Mouse (Mus musculus) spleen, postnatal 14 days (tissue): Measurements from ENCODE around the gene Tubgcp6.
A peak's percentile ranks its signal among the peaks of the same experiment; 100 is the strongest.

ENCODE experiments used
- DNase-seq, 2 experiments: peaks; one replicate each; pipeline ENCODE4 v3.0.0; 2021 to 2022; ENCODE audit warnings: low spot score in 2 of 2

The Tubgcp6 gene

DNA sequence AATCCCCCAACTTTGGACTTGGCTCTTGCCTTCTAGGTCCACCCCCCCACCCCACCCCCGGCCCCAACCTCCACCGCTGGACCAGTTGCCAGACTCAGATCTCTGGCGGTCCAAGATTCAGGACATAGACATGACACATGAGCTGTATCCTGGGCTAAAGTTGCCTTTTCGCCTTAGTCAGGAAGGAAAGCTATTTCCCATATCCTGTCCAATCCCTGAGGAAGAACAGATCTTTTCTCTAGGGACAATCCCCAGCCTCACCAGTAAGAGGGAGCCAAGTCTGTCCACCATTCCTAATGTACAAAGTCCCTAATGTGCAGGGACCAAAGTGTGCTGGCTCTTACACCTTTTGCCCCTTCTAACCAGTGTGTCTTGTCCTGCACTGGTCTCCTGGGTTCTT is 19.0 kb upstream of the Tubgcp6 start:
- no peak for DNase-seq

DNA sequence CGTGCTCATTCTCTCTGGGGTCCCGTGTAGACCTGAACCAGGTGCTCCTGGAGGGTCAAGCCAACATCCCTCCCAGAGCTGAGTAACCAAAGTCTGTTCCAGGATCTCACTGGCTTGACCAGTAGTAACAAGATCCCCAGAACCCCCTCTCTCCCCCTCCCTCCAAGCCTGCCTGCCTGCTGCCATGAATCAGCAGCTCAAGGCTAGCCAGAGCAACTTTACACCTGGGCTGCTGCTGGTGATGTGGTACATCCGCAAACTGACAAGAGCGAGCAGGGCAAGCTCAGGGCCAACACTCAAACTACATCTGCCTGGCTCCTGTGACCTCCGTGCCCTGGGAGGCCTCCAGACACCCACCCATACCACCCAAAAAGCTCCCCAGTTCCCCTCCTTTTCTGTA is 18.5 kb upstream of the Tubgcp6 start:
- DNase-seq = no peak

DNA sequence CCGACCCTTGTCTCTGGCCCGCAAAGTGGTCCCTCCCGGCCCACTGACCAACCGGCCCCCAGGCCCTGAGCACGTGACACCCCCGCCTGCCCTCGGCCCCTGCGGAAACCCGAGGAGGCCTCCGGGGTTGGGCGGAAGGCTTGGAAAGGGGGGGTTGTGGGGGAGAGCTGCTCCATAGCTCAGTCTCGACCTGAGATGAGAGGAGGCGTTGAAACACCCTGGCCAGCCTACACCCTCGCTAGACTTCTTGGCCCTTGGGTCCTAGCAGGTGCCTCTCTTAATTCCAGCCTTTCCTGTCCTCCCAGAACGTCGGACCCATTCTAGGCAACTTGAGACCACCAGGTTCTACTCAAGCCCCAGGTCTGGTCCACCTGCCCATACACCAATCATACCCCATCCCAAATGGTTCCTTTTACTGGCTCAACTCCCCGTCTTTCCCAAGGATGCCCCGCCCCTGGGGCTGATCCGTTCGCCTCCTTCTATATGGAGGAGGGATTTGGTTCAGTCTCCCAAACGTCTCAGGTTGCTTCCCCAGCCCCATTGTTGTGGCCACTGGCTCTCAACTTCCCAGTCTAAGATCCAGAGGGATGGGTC is 17.8 kb upstream of the Tubgcp6 start, which contains the start of gene Mapk12:
TSS of gene Mapk12 (minus strand) at position 45 of the 594 bp plus-strand sequence.
- DNase-seq = no peak

DNA sequence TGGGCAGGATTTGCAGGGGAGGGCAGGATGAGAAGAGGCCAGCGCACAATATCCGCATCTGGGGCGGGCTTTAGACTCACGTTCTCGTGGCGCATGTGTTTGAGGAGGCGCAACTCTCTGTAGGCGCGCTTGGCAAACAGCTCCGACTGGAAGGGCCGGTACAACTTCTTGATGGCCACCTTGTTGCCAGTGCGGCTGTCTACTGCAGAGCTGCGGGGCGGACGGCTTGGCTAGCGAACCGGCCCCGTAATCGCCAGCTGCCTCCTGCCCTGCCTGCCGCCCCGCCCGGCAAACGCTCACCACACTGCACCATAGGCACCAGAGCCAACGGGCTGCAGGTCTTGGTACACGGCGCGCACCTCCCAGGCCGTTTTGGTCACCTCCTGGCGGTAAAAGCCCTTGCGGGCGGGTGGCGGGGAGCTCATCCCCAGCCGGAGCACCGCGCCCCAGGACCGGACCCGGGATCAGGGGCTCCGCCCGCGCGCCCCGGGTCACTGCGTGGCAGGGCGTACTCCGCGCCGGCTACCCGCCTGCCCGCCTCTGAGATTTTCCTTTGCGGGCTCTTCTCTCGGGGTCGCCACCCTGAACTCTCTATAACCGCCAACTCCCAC is 17.2 kb upstream of the Tubgcp6 start:
- no peak for DNase-seq

DNA sequence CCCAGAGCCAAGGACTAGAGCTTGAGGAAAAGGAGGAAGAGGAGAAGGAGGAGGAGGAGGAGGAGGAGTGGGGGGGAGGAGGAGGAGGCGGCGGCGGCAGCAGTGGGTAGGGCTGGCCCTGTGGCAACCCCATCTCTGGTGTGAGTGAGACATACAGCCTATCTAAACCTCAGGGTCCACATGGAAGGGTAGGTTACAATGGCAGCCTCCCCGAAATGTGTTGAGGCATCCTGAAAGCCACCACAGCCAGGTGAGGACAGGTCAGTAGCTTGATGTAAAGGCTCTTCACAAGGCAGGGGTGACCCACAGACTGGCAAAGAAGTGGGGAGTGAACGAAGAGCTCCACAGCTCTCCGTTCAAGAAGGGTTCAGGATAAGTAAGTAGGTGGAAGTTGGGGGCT is 15.6 kb upstream of the Tubgcp6 start:
- DNase-seq = no peak

DNA sequence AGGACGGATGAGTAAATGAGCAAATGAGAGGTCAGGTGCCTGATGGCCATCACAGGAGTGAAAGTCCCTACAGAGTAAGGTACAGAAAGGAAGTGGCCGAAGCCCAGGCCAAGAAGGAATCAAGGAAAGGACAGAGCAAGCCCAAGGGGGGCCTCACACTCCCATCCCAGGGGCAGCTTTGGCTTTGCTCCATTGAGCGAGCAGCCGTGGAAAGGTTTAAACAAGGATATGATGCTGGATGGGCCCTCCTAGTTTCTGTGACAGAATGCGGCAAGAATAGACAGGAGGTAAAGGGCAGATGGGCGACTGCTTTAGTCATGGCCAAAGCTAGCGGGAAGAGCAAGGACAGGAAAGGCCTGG is 15.1 kb upstream of the Tubgcp6 start:
- no peak for DNase-seq

DNA sequence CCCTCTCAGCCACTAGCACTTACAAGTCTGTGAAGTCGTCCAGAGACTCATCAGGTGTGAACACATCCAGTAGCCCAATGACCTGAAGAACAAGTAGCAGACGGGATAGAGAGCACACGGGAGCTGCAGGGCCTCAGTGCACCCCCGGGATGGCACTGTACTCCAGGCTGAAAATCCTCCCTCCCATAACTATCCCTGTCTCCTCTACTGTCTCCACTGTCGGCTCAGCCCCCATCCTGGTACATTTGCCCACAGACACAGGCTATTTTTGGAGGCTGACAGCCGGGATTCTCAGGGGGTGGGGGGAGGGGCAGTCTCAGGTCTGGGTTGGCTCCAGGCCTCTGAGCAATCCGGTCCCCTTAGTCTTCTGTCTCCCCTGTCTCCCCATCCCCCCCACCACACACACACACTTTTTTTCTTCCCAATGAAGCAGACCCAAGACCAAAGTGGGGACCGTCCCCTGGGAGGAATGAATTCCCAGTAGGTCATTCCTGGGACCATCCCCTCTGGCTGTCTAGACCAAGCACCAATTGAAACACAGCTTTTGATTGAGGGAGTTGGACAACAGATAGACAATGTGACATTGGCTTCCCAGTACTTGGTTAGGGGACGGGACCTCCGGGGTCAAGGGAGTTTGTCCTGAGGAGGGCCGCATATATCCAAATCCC is 14.6 kb upstream of the Tubgcp6 start:
- DNase-seq = no peak

DNA sequence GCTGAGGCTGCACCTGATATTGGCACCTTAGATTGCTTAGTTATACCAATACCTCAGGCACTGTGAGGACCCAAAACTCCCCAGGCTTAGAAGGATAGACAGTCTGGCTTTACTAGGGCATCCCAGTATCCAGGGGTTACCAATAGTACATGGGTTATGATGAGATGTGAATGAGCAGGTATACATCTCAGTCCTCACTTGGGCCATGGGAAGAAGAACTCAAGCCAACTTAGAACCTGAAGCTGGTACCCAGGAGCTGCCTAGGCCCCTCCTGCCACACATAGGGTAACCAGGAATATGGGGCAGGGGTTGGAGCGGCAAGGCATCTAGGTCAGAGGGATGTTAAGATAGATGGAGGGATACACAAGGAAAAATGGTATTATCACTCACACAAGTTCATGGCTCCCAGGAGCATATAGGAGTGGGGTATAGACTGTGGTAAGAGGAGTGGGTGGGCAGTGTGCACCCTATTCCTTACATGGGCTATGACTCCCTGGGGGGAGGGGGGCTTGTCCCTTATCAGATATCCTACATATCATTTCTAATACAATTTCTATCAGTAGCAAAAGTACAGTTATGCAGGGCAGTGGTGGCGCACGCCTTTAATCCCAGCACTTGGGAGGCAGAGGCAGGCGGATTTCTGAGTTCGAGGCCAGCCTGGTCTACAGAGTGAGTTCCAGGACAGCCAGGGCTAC is 13.7 kb upstream of the Tubgcp6 start:
- no peak for DNase-seq

DNA sequence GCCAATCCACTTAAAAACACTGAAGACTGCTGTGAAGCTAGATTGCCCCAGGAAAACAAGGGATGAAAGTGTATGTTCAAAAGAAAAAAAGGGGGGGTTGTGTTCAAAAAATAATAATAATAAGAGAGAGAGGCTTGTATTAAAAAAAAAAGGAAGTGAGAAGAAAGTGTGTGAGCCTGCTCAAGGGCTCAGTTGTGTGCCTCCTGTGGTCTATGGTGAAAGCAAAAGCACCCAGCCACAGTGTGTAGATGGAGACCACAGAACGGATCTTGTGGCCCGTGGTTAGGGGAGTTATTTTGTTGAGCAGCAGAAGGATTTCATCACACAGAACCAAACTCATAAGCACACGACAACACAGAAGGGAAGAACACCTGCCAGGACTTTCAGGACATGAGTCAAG is 8.4 kb upstream of the Tubgcp6 start:
- DNase-seq = peak in 1 of 2 experiments; percentile 46

DNA sequence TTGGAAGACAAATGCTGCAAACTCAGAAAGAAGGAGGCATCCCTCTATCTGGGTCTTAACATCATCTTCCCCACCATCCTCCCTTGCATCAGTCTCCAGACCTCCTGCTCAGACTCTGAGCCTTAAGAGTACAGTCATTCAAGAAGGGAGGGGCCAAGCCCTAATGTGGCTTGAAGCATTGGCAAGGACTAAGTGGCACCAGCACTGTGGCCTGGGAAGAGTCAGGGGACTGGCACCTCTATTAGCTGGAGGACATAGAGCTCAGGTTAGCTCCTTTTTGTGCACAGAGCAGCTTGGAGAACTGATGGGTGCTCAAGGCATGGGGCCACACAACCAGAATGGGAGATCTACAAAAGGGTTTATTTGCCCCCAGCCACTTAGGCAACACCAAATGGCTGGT is 7.3 kb upstream of the Tubgcp6 start:
- DNase-seq = no peak

DNA sequence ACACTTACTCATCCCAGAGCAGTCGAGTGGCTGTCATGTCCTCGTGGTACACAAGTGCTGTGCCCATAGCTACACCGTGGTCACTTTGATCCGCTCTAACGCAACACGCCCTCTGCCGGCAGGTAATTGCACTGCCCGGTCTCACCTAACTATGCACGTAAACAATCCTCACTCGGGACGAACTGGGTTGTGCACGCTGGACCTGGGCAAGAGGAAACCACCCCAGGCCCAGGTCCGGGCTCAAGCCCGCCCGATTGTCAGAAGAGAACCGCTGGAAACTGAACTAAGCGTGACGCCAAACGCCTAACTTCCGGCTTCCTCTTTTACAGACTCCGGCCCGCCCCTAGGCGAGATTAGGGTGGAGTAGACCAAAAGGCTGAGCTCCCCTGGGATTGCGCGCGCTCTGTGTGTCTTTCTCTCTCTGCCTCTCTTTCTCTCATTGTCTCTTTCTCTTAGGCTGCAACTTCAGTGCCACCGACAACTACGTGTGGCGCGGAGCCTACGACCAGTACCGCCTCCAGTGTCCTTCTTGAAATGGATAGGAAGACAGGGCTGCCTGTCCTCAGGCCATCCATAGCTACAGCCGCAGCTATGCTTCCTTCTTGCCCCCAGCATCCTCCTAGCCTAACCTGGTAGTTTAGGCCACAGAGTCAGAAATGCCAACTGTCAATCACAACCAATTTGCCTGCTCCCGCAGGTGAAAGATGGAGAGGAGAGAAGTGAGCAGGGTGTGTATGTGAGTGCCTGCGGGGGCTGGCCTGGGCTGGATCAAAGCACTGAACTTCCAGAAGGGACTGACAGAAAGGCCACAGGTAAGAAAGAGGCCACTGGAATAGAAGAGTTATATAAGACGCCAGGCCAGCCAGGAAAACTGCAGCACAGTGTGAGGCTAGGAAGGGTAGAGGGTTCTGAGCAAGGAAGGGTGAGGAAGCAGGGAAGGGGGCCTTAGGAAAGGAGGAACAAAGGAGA is 5.8 kb upstream of the Tubgcp6 start, which contains the start of gene Hdac10:
TSS of gene Hdac10 (minus strand) at position 319 of the 969 bp plus-strand sequence.
- peak; percentile 68 to 78 for DNase-seq

DNA sequence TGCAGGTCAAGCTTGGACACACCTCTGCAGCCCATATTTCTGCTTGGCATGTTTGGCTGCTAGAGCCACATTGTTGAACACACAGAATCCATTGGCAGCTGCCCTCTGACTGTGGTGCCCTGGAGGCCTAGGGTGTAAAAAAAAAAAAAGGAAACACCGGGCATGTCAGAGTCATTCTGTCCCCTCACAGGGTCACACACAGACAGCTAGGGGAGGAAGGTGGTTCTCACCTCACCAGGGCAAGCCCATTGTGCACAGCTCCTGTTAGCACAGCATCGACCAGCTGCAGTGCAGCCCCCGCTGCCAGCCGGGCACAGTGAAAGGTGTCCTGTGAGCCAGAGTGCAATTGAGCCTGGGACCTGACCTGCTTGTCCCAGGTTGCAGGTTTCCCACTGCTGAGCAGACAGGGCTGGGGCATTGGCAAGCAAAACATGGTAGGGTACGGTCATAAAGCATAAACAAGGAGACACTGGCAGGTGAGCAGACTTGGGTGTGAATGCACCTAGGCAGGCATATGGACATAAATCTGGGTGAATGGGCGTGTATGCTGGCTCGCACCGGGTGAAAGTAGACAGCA is 4.5 kb upstream of the Tubgcp6 start:
- DNase-seq = no peak

DNA sequence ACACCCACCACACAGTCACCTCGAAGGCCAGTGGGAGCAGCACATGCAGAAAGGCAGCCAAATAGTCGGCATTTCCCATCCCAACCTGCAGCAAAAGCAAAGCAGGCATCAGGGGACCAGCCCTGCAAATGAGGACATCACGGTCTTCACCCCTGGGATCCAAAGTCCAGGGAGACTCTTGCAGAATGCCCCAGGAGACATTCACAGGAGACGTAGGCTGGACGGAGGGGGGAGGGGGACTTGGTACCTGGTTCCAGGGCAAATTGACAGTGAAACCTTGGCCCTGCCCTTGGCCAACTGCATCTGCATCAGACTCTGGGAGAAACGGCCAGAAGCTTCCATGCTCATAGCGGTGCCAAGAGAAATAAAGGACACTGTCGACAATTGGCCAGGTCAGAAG is 3.7 kb upstream of the Tubgcp6 start:
- no peak for DNase-seq

DNA sequence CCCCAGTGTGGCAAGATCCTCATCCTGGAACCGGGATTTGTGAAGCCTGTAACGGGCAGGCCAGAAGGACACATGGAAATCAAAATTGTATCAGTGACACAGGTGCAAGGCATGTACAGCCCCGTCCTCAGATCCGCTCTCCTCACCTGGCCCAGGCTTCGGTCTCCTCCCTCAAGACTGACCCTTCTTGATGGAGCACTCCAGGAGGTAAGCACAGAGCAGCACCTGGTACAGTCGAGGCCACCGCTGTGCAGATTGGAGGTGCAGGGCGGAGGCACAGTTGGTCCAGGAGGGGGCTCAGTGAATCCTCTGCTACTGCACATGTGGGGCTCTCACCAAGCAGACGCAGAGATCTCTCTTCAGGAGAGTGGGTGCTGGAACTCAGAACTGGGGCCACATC is 2.4 kb upstream of the Tubgcp6 start:
- no peak for DNase-seq

DNA sequence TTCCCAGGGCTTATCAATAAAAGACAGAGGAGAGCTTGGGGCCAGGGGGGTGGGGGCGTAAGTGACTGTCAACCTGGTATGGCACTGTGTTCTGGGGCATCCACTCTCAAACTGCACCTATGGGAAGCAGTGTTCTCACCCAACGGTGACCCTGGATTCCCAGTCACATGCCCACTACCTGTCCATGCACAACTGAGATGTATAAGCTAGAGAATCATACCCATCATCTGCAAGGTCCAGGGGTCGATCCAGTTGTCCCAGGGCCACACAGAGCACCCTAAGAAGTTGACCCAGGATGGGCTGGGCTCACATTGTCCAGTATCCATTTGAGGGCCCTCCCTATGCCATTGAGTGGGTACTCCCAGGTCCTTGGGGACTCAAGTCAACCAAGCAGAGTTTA is 1.4 kb upstream of the Tubgcp6 start:
- DNase-seq = no peak

DNA sequence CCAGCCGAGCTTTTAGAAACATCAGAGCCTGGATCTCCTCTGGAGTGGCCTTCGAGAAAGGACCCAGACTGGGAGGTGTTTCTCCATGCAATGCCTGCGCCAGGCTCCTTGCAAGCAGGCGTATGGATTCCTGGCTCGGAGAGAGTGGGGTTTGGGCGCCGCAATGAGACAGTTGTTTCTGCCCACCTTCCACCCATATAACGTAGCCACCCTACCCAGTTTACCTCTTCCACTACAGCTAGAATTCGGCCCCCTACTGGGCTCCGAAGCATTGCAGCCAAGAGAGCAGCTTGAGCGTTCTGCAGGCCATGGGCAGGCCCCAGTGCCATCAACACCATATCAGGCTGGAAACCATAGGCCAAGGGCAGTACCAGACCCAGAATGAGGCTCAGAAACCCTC is 683 bp upstream of the Tubgcp6 start:
- no peak for DNase-seq

DNA sequence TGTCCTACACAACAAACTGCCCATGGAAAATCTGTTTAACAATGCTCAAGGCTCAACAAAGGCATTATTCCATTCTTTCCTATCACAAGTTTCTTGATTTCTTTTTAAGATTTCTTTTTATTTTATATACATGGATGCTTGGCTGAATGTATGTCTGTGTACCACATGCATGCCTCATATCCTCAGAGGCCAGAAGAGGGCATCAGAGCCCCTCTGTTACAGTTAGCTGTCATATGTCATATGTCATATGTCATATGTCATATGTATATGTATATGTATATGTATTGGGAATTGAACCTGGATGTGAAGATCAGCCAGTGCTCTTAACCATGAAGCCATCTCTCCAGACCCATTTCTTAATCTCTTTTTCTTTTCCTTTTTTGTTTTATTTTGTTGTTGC is 4.9 kb downstream of the Tubgcp6 start:
- no peak for DNase-seq

DNA sequence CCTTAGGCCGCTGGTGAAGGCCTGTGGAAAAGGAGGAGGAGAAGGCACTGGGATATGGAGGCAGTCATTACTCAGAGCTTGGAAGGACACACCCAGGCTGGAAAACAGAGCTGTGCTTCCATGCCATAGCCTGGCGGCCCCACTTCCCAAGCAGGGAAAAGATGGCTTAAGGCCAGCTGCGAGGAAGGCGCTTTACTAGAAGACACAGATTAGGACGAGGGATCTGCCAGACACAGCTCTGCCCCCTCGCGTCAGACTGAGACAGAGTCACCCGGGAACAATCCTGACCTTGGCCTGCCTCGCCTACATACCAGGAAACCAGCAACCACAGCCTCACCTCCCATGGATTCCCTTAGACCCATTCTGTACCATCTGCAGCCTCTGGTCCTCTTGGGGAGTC is 12.8 kb downstream of the Tubgcp6 start:
- no peak for DNase-seq

DNA sequence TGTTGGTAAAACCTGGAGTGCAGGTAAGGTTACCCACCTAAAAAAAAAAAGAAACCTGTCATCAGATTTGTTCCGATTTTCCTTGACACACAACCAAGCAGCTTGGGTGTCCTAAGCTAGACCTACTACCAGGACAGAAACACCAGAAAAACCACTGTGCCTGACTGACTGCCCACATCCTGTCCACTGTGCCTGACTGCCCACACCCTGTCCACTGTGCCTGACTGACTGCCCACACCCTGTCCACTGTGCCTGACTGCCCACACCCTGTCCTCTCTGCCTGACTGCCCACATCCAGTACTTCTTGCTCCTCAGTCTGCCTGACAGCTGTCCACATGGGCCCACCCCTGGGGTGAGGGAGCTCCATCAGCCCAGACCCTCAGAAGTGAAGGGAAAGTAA is 15.9 kb downstream of the Tubgcp6 start:
- DNase-seq = no peak

DNA sequence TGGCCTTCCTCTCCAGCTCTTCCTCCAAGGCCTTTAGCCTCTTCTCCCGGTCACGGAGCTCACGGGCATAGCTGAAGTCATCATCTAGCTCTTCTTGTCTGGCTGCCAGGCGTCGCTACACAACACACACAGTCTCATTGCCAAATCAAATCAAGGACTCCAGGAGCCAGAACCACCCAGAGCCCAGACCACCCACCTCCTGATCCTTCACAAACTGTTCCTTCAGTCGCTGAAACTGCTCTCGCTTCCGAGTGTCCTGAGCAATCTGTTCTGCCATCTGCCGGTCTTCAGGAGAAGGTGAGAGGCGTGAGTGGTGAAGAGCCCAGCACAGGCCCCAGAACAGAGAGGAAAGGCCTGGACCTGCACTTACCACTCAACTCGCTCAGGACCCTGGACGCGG is 16.8 kb downstream of the Tubgcp6 start:
- DNase-seq = no peak

DNA sequence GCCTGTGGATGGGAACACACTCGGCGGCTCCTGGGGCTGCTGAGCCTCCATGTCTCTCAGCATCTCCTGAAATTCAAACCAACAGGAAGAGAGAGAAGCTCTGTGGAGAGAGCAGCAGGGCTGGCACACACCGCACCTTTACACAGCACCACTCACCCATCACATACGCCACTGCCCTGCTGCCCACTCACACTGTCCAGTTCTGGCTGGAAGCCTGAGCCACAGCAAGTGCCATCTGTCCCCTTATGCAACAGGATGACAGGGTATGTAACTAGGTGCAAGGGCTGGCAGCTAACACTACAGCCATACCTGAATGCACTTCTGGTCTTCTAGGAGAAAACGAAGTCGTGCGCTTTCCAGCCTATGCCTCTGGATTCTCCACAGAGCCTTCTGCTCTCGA is 18.5 kb downstream of the Tubgcp6 start:
- DNase-seq = no peak
